Mouse (Mus musculus) heart, postnatal 0 days (tissue): ENCODE measurements around the gene Arl6ip1.

Experiments
- CTCF ChIP-seq: IDR thresholded peaks from 2 replicates; pipeline ENCODE4 v1.5.1; 2016; ENCODE audit warnings: antibody characterized with exemption, control low read depth, low read depth
- EP300 ChIP-seq: IDR thresholded peaks from 2 replicates; pipeline ENCODE4 v1.6.1; 2016; ENCODE audit warnings: antibody characterized with exemption, low read depth

DNA sequence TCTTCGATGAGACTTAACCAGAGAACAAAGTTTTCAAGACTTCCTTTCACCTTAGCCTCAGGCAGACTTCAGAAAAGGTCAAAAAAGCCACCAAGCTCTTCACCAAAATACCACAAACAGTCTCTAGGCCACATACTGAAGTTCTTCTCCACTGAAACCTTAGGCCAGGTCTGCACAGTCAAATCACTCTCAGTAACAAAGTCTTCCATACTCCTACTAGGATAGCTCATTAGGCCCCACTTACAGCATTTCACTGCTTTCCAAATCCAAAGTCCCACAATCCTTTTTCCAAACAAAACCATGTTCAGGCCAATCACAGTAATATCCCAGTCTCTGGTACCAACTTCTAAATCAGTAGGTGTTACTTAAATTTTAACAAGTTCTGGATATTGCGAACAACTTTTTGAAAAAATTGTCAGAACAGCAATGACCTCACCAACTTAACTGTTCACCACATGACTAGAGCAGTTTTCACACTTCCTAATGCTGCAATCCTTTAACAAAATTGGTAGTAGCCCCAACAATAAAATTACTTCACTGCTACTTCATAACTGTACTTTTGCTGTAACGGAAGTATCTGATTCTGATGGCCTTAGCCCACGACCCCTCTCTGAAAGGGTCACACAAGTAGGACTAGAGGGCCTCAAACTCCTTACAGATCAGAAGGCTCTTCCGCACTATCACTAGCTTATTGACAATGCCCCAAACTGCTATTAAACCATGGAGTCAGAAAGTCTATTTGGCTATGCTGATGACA, 15.7 kb downstream of the Arl6ip1 start:
- TF ChIP-seq CTCF (no peak), EP300 (no peak)
